Mouse (Mus musculus) midbrain, embryonic 12.5 days (tissue): ENCODE measurements around the gene Dynll1. TPM values are rescaled to one million over a fixed set of nuclear protein-coding genes. Genes with fewer than 3 reads are reported as not detected.
A peak's percentile ranks its signal among the peaks of the same experiment; 100 is the strongest.

Source experiments
- ATAC-seq: fragments of 200-750 bp; cut with Nextera tagmentation; 2 replicates; pipeline ENCODE4 v1.8.0; 2017; ENCODE audit warnings: low read depth, moderate TSS enrichment, moderate library complexity; ENCODE audit not compliant: low FRiP score
- H3K27ac ChIP-seq: fragments of 300-500 bp; sonication (generic); replicated peaks from 2 replicates; pipeline ENCODE4 v1.5.1; 2016; ENCODE audit warnings: mild to moderate bottlenecking
- H3K27me3 ChIP-seq: fragments of 300-500 bp; sonication (generic); 2 replicates; pipeline ENCODE4 v1.6.1; 2016; ENCODE audit warnings: mild to moderate bottlenecking
- H3K36me3 ChIP-seq: fragments of 300-500 bp; sonication (generic); 2 replicates; pipeline ENCODE4 v1.6.1; 2016
- H3K4me1 ChIP-seq: fragments of 300-500 bp; sonication (generic); 2 replicates; pipeline ENCODE4 v1.6.1; 2016
- H3K4me2 ChIP-seq: fragments of 300-500 bp; sonication (generic); replicated peaks from 2 replicates; pipeline ENCODE4 v1.6.1; 2016; ENCODE audit warnings: mild to moderate bottlenecking, moderate library complexity
- H3K4me3 ChIP-seq: fragments of 300-500 bp; sonication (generic); 2 replicates; pipeline ENCODE4 v1.5.1; 2016; ENCODE audit warnings: mild to moderate bottlenecking
- H3K9ac ChIP-seq: fragments of 300-500 bp; sonication (generic); replicated peaks from 2 replicates; pipeline ENCODE4 v1.6.1; 2016; ENCODE audit warnings: mild to moderate bottlenecking, moderate library complexity
- H3K9me3 ChIP-seq: fragments of 300-500 bp; sonication (generic); 2 replicates; pipeline ENCODE4 v1.6.1; 2016; ENCODE audit warnings: mild to moderate bottlenecking
- WGBS: fragments of 180-500 bp; shearing (Covaris S2); methylation state at CpG from one replicate; pipeline ENCODE4 v1.1.7; 2016; 5-methylcytosine and 5-hydroxymethylcytosine counted together
- polyA plus RNA-seq: library from polyadenylated mRNA; unstranded; fragments of >200 nt; fragmentation: Nextera tagmentation; extraction: Ambion mirVana; gene quantifications from 2 replicates; pipeline ENCODE4 v1.2.1, GENCODE M21; 2016

The Dynll1 gene
- polyA plus RNA-seq, 1 experiment from 2014 or later = 1,312 TPM

- Histone ChIP-seq H3K27me3 (no peaks in the 10 kb centered on the region), H3K9ac (no peak overlapping the region), H3K36me3 (peaks cover 10% of the 10 kb centered on the region; the same call in 1 of the 2 replicates), H3K4me1 (peaks cover 40% of the 10 kb centered on the region), H3K4me3 (peak overlapping the region; percentile 99), H3K4me2 (peak overlapping the region; percentile 52), H3K27ac (peak overlapping the region; percentile 88; the same call in 1 of the 2 replicates), H3K9me3 (no peaks in the 10 kb centered on the region)
- no peak for ATAC-seq
- 73% methylated on average over 6 of the region's 6 CpGs for WGBS
Observed at GRCm38 (mm10) chr5:115273549-115274135, 27.2 kb downstream of the Dynll1 start.

GRCm38 (mm10) chr5:115272812-115273548, 27.8 kb downstream of the Dynll1 start, which contains the start of gene Rnf10:
TSS of gene Rnf10 (minus strand) at chr5:115272898.
- H3K36me3 ChIP-seq = peaks cover 15% of the 10 kb centered on the region; the same call in 1 of the 2 replicates
- no peaks in the 10 kb centered on the region for H3K9me3 ChIP-seq
- peak within 1 kb of the TSS; percentile 99 for H3K4me3 ChIP-seq
- peak within 1 kb of the TSS; percentile 81 for H3K4me2 ChIP-seq
- H3K4me1 ChIP-seq = peaks cover 40% of the 10 kb centered on the region
- peak; percentile 87 for ATAC-seq
- peak within 1 kb of the TSS; percentile 96 for H3K9ac ChIP-seq
- no peaks in the 10 kb centered on the region for H3K27me3 ChIP-seq
- 15% methylated on average over 26 of the region's 26 CpGs for WGBS
- H3K27ac ChIP-seq = peak within 1 kb of the TSS; percentile 88

GRCm38 (mm10) chr5:115271931-115272811, 28.6 kb downstream of the Dynll1 start:
- Histone ChIP-seq H3K27me3 (no peaks in the 10 kb centered on the region), H3K4me1 (peaks cover 40% of the 10 kb centered on the region), H3K9ac (peak overlapping the region; percentile 96), H3K4me2 (peak overlapping the region; percentile 81), H3K9me3 (no peaks in the 10 kb centered on the region), H3K36me3 (peaks cover 15% of the 10 kb centered on the region; the same call in 1 of the 2 replicates), H3K27ac (peak overlapping the region; percentile 88), H3K4me3 (peak overlapping the region; percentile 99)
- peak; percentile 61; the same call in 1 of the 2 replicates for ATAC-seq
- WGBS = under 1% methylated on average over 68 of the region's 77 CpGs

GRCm38 (mm10) chr5:115269969-115270368, 30.8 kb downstream of the Dynll1 start:
- no peak overlapping the region for H3K27ac ChIP-seq
- H3K4me1 ChIP-seq = peaks cover 40% of the 10 kb centered on the region
- peak overlapping the region; percentile 81 for H3K4me2 ChIP-seq
- H3K9ac ChIP-seq = no peak overlapping the region
- H3K4me3 ChIP-seq = peak overlapping the region; percentile 14; the same call in 1 of the 2 replicates
- no peak for ATAC-seq
- H3K27me3 ChIP-seq = no peaks in the 10 kb centered on the region
- no peaks in the 10 kb centered on the region for H3K9me3 ChIP-seq
- WGBS = 85% methylated on average over 1 of the region's 1 CpGs
- H3K36me3 ChIP-seq = peaks cover 24% of the 10 kb centered on the region

- no peak overlapping the region for H3K27ac ChIP-seq
- no peak overlapping the region for H3K9ac ChIP-seq
- H3K36me3 ChIP-seq = peaks cover 24% of the 10 kb centered on the region
- no peaks in the 10 kb centered on the region for H3K9me3 ChIP-seq
- H3K4me1 ChIP-seq = peaks cover 34% of the 10 kb centered on the region
- no peak for ATAC-seq
- no peaks in the 10 kb centered on the region for H3K27me3 ChIP-seq
- no peak overlapping the region for H3K4me3 ChIP-seq
- no peak overlapping the region for H3K4me2 ChIP-seq
- 70% methylated on average over 3 of the region's 3 CpGs for WGBS
Observed at GRCm38 (mm10) chr5:115268266-115268665, 32.5 kb downstream of the Dynll1 start.

- H3K27ac ChIP-seq = no peak overlapping the region
- H3K4me1 ChIP-seq = peaks cover 35% of the 10 kb centered on the region
- no peak overlapping the region for H3K4me2 ChIP-seq
- no peak for ATAC-seq
- H3K9me3 ChIP-seq = no peaks in the 10 kb centered on the region
- H3K4me3 ChIP-seq = no peak overlapping the region
- H3K27me3 ChIP-seq = no peaks in the 10 kb centered on the region
- peaks cover 31% of the 10 kb centered on the region for H3K36me3 ChIP-seq
- 67% methylated on average over 3 of the region's 3 CpGs for WGBS
- no peak overlapping the region for H3K9ac ChIP-seq
Observed at GRCm38 (mm10) chr5:115267469-115268045, 33.2 kb downstream of the Dynll1 start.

- Histone ChIP-seq H3K4me3 (no peak overlapping the region), H3K9ac (no peak overlapping the region), H3K9me3 (no peaks in the 10 kb centered on the region), H3K27ac (no peak overlapping the region), H3K36me3 (peaks cover 32% of the 10 kb centered on the region), H3K27me3 (no peaks in the 10 kb centered on the region), H3K4me1 (peaks cover 37% of the 10 kb centered on the region), H3K4me2 (no peak overlapping the region)
- WGBS = 90% methylated on average over 8 of the region's 8 CpGs
- no peak for ATAC-seq
Observed at GRCm38 (mm10) chr5:115266787-115267468, 33.9 kb downstream of the Dynll1 start.

- Histone ChIP-seq H3K4me2 (no peak overlapping the region), H3K36me3 (peaks cover 32% of the 10 kb centered on the region), H3K27me3 (no peaks in the 10 kb centered on the region), H3K4me1 (peaks cover 33% of the 10 kb centered on the region), H3K4me3 (no peak overlapping the region), H3K9me3 (no peaks in the 10 kb centered on the region), H3K9ac (no peak overlapping the region), H3K27ac (no peak overlapping the region)
- WGBS = 98% methylated on average over 5 of the region's 5 CpGs
- ATAC-seq = no peak
Observed at GRCm38 (mm10) chr5:115266340-115266739, 34.5 kb downstream of the Dynll1 start.

- Histone ChIP-seq H3K36me3 (peaks cover 50% of the 10 kb centered on the region), H3K27ac (no peak overlapping the region), H3K4me3 (no peak overlapping the region), H3K9ac (no peak overlapping the region), H3K27me3 (no peaks in the 10 kb centered on the region), H3K4me1 (peaks cover 7% of the 10 kb centered on the region; the same call in 1 of the 2 replicates), H3K9me3 (no peaks in the 10 kb centered on the region), H3K4me2 (no peak overlapping the region)
- WGBS = 81% methylated on average over 14 of the region's 14 CpGs
- no peak for ATAC-seq
Observed at GRCm38 (mm10) chr5:115262502-115263291, 38.1 kb downstream of the Dynll1 start.

- Histone ChIP-seq H3K4me3 (no peak overlapping the region), H3K9ac (no peak overlapping the region), H3K4me2 (no peak overlapping the region), H3K27me3 (no peaks in the 10 kb centered on the region), H3K4me1 (peaks cover 7% of the 10 kb centered on the region; the same call in 1 of the 2 replicates), H3K9me3 (no peaks in the 10 kb centered on the region), H3K27ac (no peak overlapping the region), H3K36me3 (peaks cover 58% of the 10 kb centered on the region)
- no peak for ATAC-seq
- 94% methylated on average over 1 of the region's 1 CpGs for WGBS
Observed at GRCm38 (mm10) chr5:115261880-115262279, 38.9 kb downstream of the Dynll1 start.
